Mouse (Mus musculus): ENCODE results near the gene Ccdc60. TPM values are rescaled to one million over a fixed set of nuclear protein-coding genes. Genes with fewer than 3 reads are reported as not detected.
"Not testable (repeated sequence)": the region's sequence is repeated elsewhere in the genome, so short reads cannot be mapped to it uniquely, and the experiment has no call there.

Ccdc60 gene
- polyA plus RNA-seq, 1 experiment from 2014 or later = 2.0 TPM

- Histone ChIP-seq H3K4me1 (no peaks in the 10 kb centered on the region), H3K9me3 (no peaks in the 10 kb centered on the region), H3K27ac (no peak overlapping the region), H3K4me3 (replicated peaks) (no peak overlapping the region), H3K27me3 (replicated peaks) (no peaks in the 10 kb centered on the region), H3K4me2 (no peak overlapping the region), H3K36me3 (no peaks in the 10 kb centered on the region), H3K9ac (no peak overlapping the region)
- no peak for ATAC-seq (ENCODE audit: insufficient read depth, low FRiP score, low read depth)
- 96% methylated on average over 6 of the region's 6 CpGs for WGBS
These were observed 117.1 kb downstream of the Ccdc60 start for GRCm38 (mm10) chr5:116171721-116172120.

DNA sequence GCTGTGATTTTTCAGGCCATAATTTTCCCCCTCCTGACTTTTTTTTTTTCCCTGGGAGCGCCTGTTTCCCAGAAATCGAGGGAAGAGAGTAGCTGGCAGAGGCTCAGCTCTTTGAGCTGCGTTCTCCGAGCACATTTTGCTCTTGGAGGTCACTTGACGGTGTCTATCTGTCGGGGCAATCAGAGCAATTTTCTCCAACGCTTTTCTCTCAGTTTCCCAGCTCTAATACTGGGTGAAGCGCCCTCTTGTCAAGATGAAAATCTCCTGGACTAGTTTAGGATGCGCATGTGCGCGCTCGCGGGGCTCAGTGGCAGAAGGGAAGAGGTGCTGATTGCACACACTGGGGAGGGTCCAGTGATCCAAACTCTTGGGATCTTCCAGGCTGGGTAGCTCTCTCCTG lies 121.8 kb downstream of the Ccdc60 start:
- no peaks in the 10 kb centered on the region for H3K4me1 ChIP-seq
- H3K27ac ChIP-seq = no peak overlapping the region
- H3K27me3 ChIP-seq (replicated peaks) = no peaks in the 10 kb centered on the region
- no peak overlapping the region for H3K4me2 ChIP-seq
- 71% methylated on average over 12 of the region's 13 CpGs for WGBS
- no peaks in the 10 kb centered on the region for H3K9me3 ChIP-seq
- no peak overlapping the region for H3K4me3 ChIP-seq (replicated peaks)
- no peak overlapping the region for H3K9ac ChIP-seq
- no peak for ATAC-seq (ENCODE audit: insufficient read depth, low FRiP score, low read depth)
- H3K36me3 ChIP-seq = no peaks in the 10 kb centered on the region

DNA sequence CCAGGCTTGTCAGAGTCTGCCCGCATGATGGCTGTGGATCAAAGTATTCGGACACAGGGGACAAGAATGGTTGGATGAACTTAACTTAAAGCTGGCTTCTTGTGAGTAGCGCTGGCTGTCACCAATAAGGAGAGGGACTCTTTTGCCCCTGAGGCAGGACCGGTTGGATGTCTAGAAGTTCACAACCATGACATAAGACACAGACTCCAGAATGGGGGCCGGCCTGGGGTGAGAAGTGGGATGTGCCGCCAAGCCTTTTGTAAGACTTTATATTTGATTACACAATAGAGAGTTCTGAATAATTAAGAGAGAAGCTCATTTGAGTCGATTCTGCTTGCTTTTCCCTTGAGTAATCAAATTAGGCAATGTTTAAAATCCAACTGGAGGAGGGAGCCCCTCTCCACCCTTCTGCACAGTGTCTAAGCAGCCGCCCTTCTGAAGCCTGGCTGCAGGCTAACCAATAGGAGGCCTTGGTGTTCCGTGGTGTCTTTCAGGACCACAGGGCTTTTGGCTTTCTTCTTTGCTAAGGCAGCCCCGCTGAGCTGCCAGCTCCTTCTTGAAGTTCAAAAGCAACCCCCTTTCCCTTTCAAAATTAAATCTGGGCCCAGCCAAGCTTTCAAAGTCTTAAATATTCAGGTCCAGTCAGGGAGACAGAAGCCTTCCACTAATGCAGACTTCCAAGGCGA lies 123.4 kb downstream of the Ccdc60 start:
- Histone ChIP-seq H3K27ac (no peak overlapping the region), H3K36me3 (no peaks in the 10 kb centered on the region), H3K4me2 (no peak overlapping the region), H3K27me3 (replicated peaks) (no peaks in the 10 kb centered on the region), H3K4me1 (no peaks in the 10 kb centered on the region), H3K9ac (no peak overlapping the region), H3K4me3 (replicated peaks) (no peak overlapping the region), H3K9me3 (no peaks in the 10 kb centered on the region)
- WGBS = 65% methylated on average over 11 of the region's 11 CpGs
- ATAC-seq (ENCODE audit: insufficient read depth, low FRiP score, low read depth) = no peak

GRCm38 (mm10) chr5:116154811-116155210 lies 134.0 kb downstream of the Ccdc60 start:
- 11% methylated on average over 2 of the region's 2 CpGs for WGBS
- no peak overlapping the region for H3K9ac ChIP-seq
- H3K4me1 ChIP-seq = no peaks in the 10 kb centered on the region
- no peaks in the 10 kb centered on the region for H3K36me3 ChIP-seq
- no peaks in the 10 kb centered on the region for H3K27me3 ChIP-seq (replicated peaks)
- no peak overlapping the region for H3K4me3 ChIP-seq (replicated peaks)
- H3K27ac ChIP-seq = no peak overlapping the region
- H3K4me2 ChIP-seq = no peak overlapping the region
- no peak for ATAC-seq (ENCODE audit: insufficient read depth, low FRiP score, low read depth)
- H3K9me3 ChIP-seq = no peaks in the 10 kb centered on the region

DNA sequence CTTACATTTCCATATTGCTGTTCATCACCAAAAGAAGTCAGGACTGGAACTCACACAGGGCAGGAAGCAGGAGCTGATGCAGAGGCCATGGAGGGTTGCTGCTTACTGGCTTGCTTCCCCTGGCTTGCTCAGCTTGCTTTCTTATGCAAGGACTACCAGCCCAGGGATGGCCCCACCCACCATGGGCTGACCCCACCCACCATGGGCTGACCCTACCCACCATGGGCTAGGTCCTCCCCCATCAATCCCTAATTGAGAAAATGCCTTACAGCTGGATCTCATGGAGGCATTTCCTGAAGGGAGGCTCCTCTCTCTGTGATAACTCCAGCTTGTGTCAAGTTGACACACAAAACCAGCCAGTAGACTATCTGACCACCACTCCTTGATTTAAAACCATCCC lies 142.3 kb downstream of the Ccdc60 start:
- H3K9ac ChIP-seq; H3K4me3 ChIP-seq (replicated peaks); H3K27ac ChIP-seq; H3K9me3 ChIP-seq; ATAC-seq (ENCODE audit: insufficient read depth, low FRiP score, low read depth); H3K4me1 ChIP-seq; H3K36me3 ChIP-seq; H3K4me2 ChIP-seq; H3K27me3 ChIP-seq (replicated peaks): not testable (repeated sequence)

DNA sequence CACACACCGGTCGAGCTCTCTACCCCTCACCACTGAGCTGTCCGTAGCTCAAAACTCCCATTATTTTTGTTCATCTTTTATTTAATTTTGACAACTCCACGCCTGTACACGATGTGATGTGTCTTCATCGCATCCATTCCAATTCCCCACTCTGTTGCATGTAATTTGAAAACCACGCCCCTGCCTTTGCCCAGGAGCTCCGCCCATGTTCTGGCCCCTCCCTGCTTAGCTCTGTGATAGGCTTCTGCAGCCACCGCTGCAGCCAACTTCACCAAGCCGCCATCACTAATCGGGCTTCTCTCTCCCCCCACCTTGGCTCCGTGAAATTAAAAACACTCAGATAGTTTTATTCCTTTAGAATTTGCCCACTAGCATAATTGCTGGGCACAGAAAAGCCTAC lies 144.1 kb downstream of the Ccdc60 start:
- H3K36me3 ChIP-seq = no peaks in the 10 kb centered on the region
- no peaks in the 10 kb centered on the region for H3K9me3 ChIP-seq
- H3K4me3 ChIP-seq (replicated peaks) = no peak overlapping the region
- H3K4me2 ChIP-seq = no peak overlapping the region
- no peaks in the 10 kb centered on the region for H3K4me1 ChIP-seq
- no peak overlapping the region for H3K9ac ChIP-seq
- 63% methylated on average over 12 of the region's 12 CpGs for WGBS
- no peak for ATAC-seq (ENCODE audit: insufficient read depth, low FRiP score, low read depth)
- H3K27ac ChIP-seq = no peak overlapping the region
- H3K27me3 ChIP-seq (replicated peaks) = no peaks in the 10 kb centered on the region

DNA sequence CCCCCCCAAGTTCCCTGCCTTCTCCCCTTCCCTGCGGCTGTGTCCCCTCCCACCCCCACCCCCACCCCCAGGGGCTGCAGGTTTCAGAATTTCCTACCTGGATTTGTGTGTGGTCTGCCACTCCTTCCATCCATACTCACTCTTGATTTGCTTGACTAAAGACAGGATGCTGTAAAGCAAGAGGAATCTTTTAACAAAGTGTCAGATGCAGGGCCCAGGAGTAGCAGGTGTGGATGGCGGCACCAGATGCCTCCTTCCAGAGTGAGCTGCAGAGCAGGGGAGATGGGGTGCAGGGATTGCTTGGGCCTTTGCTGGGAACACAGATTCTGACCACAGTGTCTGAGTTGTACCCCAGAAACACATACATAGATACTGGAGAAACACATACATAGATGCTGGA lies 148.1 kb downstream of the Ccdc60 start:
- Histone ChIP-seq H3K4me3 (replicated peaks) (no peak overlapping the region), H3K4me2 (no peak overlapping the region), H3K36me3 (no peaks in the 10 kb centered on the region), H3K27ac (no peak overlapping the region), H3K9ac (no peak overlapping the region), H3K27me3 (replicated peaks) (no peaks in the 10 kb centered on the region), H3K9me3 (no peaks in the 10 kb centered on the region), H3K4me1 (no peaks in the 10 kb centered on the region)
- 25% methylated on average over 2 of the region's 2 CpGs for WGBS
- ATAC-seq (ENCODE audit: insufficient read depth, low FRiP score, low read depth) = no peak

GRCm38 (mm10) chr5:116123344-116123743 lies 165.4 kb downstream of the Ccdc60 start:
- no peaks in the 10 kb centered on the region for H3K9me3 ChIP-seq
- H3K9ac ChIP-seq = no peak overlapping the region

GRCm38 (mm10) chr5:116116567-116116966 lies 172.2 kb downstream of the Ccdc60 start:
- Histone ChIP-seq H3K4me2 (no peak overlapping the region), H3K9me3 (no peaks in the 10 kb centered on the region), H3K9ac (no peak overlapping the region), H3K4me3 (replicated peaks) (no peak overlapping the region), H3K27me3 (replicated peaks) (no peaks in the 10 kb centered on the region), H3K4me1 (0 out of 2 replicates have a peak, but pooled peaks cover 2% of the 10 kb centered on the region), H3K27ac (no peak overlapping the region), H3K36me3 (no peaks in the 10 kb centered on the region)
- ATAC-seq (ENCODE audit: insufficient read depth, low FRiP score, low read depth) = no peak
- WGBS = 36% methylated on average over 9 of the region's 9 CpGs

More at GRCm38 (mm10) chr5:116123344-116123743, 165.4 kb downstream of the Ccdc60 start:
- H3K27ac ChIP-seq = no peak overlapping the region
- H3K4me3 ChIP-seq (replicated peaks) = no peak overlapping the region
- ATAC-seq (ENCODE audit: insufficient read depth, low FRiP score, low read depth) = no peak
- 9% methylated on average over 11 of the region's 11 CpGs for WGBS
- H3K27me3 ChIP-seq (replicated peaks) = no peaks in the 10 kb centered on the region
- H3K4me2 ChIP-seq = no peak overlapping the region
- H3K36me3 ChIP-seq = no peaks in the 10 kb centered on the region
- no peaks in the 10 kb centered on the region for H3K4me1 ChIP-seq

- Histone ChIP-seq H3K4me3 (replicated peaks) (no peak overlapping the region), H3K9me3 (no peaks in the 10 kb centered on the region)
- no peak for ATAC-seq (ENCODE audit: insufficient read depth, low FRiP score, low read depth)
These were observed 172.7 kb downstream of the Ccdc60 start for GRCm38 (mm10) chr5:116116110-116116509.

GRCm38 (mm10) chr5:116115071-116115834 lies 173.5 kb downstream of the Ccdc60 start:
- WGBS = 61% methylated on average over 14 of the region's 14 CpGs
- H3K27me3 ChIP-seq (replicated peaks) = no peaks in the 10 kb centered on the region
- no peak overlapping the region for H3K27ac ChIP-seq
- H3K9ac ChIP-seq = no peak overlapping the region
- ATAC-seq (ENCODE audit: insufficient read depth, low FRiP score, low read depth) = no peak
- no peaks in the 10 kb centered on the region for H3K9me3 ChIP-seq
- no peaks in the 10 kb centered on the region for H3K36me3 ChIP-seq
- no peak overlapping the region for H3K4me2 ChIP-seq
- H3K4me1 ChIP-seq = 0 out of 2 replicates have a peak, but pooled peaks cover 2% of the 10 kb centered on the region
- H3K4me3 ChIP-seq (replicated peaks) = no peak overlapping the region

More at GRCm38 (mm10) chr5:116116110-116116509, 172.7 kb downstream of the Ccdc60 start:
- H3K27ac ChIP-seq = no peak overlapping the region
- no peaks in the 10 kb centered on the region for H3K36me3 ChIP-seq
- H3K4me1 ChIP-seq = 0 out of 2 replicates have a peak, but pooled peaks cover 2% of the 10 kb centered on the region
- WGBS = 37% methylated on average over 4 of the region's 4 CpGs
- H3K9ac ChIP-seq = no peak overlapping the region
- no peak overlapping the region for H3K4me2 ChIP-seq
- no peaks in the 10 kb centered on the region for H3K27me3 ChIP-seq (replicated peaks)

DNA sequence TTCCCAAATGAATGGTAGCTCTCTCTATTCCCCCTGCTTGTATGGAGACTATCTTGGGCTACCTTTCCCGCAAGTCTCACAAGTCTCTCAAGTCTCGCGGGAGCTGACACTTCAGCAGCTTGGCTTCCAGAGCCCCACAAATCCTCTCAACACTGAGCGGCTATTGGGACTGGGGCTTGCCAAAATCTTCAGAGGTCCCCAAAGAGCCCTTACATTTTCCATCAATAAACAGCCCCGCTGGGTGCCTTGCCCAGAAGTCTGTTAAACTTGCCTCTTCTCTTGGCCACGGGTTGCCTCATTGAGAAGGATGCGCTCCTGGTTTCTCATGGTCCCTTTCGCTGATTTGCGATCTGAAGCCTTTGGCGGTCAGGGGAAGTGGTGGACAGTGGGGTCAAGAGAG lies 180.1 kb downstream of the Ccdc60 start:
- H3K9me3 ChIP-seq = no peaks in the 10 kb centered on the region
- H3K27ac ChIP-seq = no peak overlapping the region
- ATAC-seq (ENCODE audit: insufficient read depth, low FRiP score, low read depth) = no peak
- 91% methylated on average over 10 of the region's 10 CpGs for WGBS
- H3K4me1 ChIP-seq = no peaks in the 10 kb centered on the region
- no peaks in the 10 kb centered on the region for H3K27me3 ChIP-seq (replicated peaks)
- no peak overlapping the region for H3K4me3 ChIP-seq (replicated peaks)
- no peaks in the 10 kb centered on the region for H3K36me3 ChIP-seq
- H3K9ac ChIP-seq = no peak overlapping the region
- no peak overlapping the region for H3K4me2 ChIP-seq
